Mouse (Mus musculus) embryonic facial prominence, embryonic 14.5 days (tissue): ENCODE data around the gene Eid3. TPM values are rescaled to one million over a fixed set of nuclear protein-coding genes. Genes with fewer than 3 reads are reported as not detected.

Experiments
- ATAC-seq: fragments of 200-750 bp; cut with Nextera tagmentation; 2 replicates; pipeline ENCODE4 v1.8.0; 2017; ENCODE audit warnings: low read depth, moderate number of reproducible peaks, moderate TSS enrichment
- DNase-seq: peaks from one replicate; pipeline ENCODE4 v3.0.0-alpha.2; 2015; ENCODE audit warnings: low spot score
- H3K27ac ChIP-seq: fragments of 300-500 bp; sonication (generic); replicated peaks from 2 replicates; pipeline ENCODE4 v1.5.1; 2014; ENCODE audit warnings: low read depth, mild to moderate bottlenecking, low read length, moderate library complexity
- H3K27me3 ChIP-seq: fragments of 300-500 bp; sonication (generic); replicated peaks from 2 replicates; pipeline ENCODE4 v1.6.1; 2014; ENCODE audit warnings: low read length; ENCODE audit not compliant: control insufficient read depth, insufficient read depth
- H3K36me3 ChIP-seq: fragments of 300-500 bp; sonication (generic); 2 replicates; pipeline ENCODE4 v1.6.1; 2014; ENCODE audit warnings: low read length, mixed read lengths; ENCODE audit not compliant: control insufficient read depth, insufficient read depth
- H3K4me1 ChIP-seq: fragments of 300-500 bp; sonication (generic); 2 replicates; pipeline ENCODE4 v1.6.1; 2014; ENCODE audit warnings: antibody characterized with exemption, low read length; ENCODE audit not compliant: control insufficient read depth, insufficient read depth
- H3K4me2 ChIP-seq: fragments of 300-500 bp; sonication (generic); 2 replicates; pipeline ENCODE4 v1.6.1; 2014; ENCODE audit warnings: low read depth, mild to moderate bottlenecking, low read length, moderate library complexity, mixed read lengths
- H3K4me3 ChIP-seq: fragments of 300-500 bp; sonication (generic); 2 replicates; pipeline ENCODE4 v1.5.1; 2014; ENCODE audit warnings: low read depth, mild to moderate bottlenecking, low read length
- H3K9ac ChIP-seq: fragments of 300-500 bp; sonication (generic); 2 replicates; pipeline ENCODE4 v1.6.1; 2014; ENCODE audit warnings: low read depth, mild to moderate bottlenecking, low read length, moderate library complexity, mixed read lengths
- H3K9me3 ChIP-seq: fragments of 300-500 bp; sonication (generic); 2 replicates; pipeline ENCODE4 v1.6.1; 2016; ENCODE audit warnings: low read length; ENCODE audit not compliant: control insufficient read depth
- WGBS: fragments of 180-500 bp; shearing (Covaris S2); extraction: QIAGEN DNeasy Blood & Tissue Kit; methylation state at CpG from one replicate; pipeline ENCODE4 v1.1.7; 2014; 5-methylcytosine and 5-hydroxymethylcytosine counted together
- polyA plus RNA-seq: library from polyadenylated mRNA; unstranded; fragments of >200 nt; fragmentation: Nextera tagmentation; extraction: Ambion mirVana; gene quantifications from 2 replicates; pipeline ENCODE4 v1.2.1, GENCODE M21; 2014

Eid3 gene
- 0.26 and 0.81 TPM in 2 replicates for polyA plus RNA-seq

DNA sequence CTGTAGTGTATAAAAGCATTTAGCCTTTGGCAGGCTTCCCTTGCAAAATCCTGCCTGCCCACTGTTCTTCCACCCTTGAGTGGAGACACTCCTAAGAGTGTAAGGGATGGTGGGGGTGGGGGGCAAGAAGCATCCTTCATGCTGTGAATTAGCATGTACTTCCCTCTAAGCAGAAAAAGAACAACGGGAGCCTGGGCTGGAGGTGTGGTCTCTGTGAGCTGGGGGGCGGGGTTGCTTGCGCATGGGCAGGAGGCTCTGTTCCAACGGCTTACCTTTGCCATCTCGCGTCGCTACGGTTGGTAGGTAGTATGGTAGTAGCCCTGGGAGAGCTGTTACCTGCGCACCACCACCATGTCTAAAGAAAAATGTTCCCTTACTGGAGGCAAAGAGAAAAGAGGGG lies at the start of gene Eid3:
Eid3 (plus strand) TSS at position 271 of the 400 bp plus-strand sequence.
- DNase-seq (no peak), ATAC-seq (no peak)
- WGBS, result 65% methylated on average over 9 of the region's 9 CpGs
- H3K4me2 ChIP-seq, result no peak within 1 kb of the TSS
- H3K27ac ChIP-seq, result no peak within 1 kb of the TSS
- no peak within 1 kb of the TSS for H3K9ac ChIP-seq
- no peaks in the 10 kb centered on the region for H3K27me3 ChIP-seq
- H3K9me3 ChIP-seq, result no peaks in the 10 kb centered on the region
- peaks cover 43% of the 10 kb centered on the region for H3K36me3 ChIP-seq
- peaks cover 11% of the 10 kb centered on the region for H3K4me1 ChIP-seq
- H3K4me3 ChIP-seq, result no peak within 1 kb of the TSS

DNA sequence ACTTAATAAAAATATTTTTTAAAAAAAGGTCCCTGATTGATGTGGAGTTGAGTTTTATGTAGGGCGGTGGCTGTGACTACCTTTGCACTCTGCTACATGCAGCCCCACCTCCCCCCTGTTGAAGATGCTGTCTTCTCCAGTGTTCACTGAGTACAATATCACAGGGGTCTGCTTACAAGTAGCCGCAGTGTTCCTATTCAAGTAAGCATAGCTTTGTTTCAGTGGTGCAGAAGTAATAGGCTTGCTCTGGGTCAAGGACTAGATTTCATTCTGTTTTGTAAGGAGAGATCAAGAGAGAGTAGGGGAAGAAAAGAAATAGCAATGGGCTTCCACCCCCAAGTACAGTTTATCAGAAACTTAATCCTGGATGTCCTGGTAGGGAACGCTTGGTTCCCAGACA lies 48.9 kb upstream of the Eid3 start:
- 81% methylated on average over 3 of the region's 3 CpGs for WGBS
- DNase-seq (peak; percentile 44), ATAC-seq (peak; percentile 85)

DNA sequence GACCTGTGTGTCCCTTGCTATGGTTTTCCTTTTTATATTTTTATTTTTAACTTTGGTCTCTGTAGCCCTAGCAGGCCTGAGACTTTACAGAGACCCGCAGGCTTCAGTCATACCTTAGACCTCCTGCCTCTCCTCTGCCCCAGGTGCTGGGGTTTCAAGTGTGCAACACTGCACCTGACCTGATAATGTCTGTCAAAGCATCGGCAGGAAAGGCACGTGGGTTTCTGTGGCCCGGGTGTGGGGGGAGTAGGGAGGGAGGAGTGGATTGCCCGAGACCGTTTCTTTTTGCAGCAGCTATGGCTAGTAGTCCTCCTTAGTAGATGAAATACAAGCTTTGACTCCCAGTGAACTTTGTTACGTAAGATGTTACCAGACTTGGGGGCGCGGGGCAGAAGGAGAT lies 48.5 kb upstream of the Eid3 start:
- no peak overlapping the region for H3K4me2 ChIP-seq
- no peak for DNase-seq
- H3K27ac ChIP-seq, result no peak overlapping the region
- no peak overlapping the region for H3K9ac ChIP-seq
- no peaks in the 10 kb centered on the region for H3K9me3 ChIP-seq
- peak; percentile 37 for ATAC-seq
- 70% methylated on average over 9 of the region's 9 CpGs for WGBS
- peaks cover 6% of the 10 kb centered on the region; the same call in 1 of the 2 replicates for H3K4me1 ChIP-seq
- no peaks in the 10 kb centered on the region for H3K36me3 ChIP-seq
- H3K4me3 ChIP-seq, result no peak overlapping the region
- no peaks in the 10 kb centered on the region for H3K27me3 ChIP-seq

More for the DNA sequence above, 48.9 kb upstream of the Eid3 start:
- H3K4me1 ChIP-seq, result peaks cover 6% of the 10 kb centered on the region; the same call in 1 of the 2 replicates
- no peak overlapping the region for H3K4me3 ChIP-seq
- H3K9ac ChIP-seq, result no peak overlapping the region
- no peak overlapping the region for H3K4me2 ChIP-seq
- H3K9me3 ChIP-seq, result no peaks in the 10 kb centered on the region
- H3K27ac ChIP-seq, result no peak overlapping the region
- H3K27me3 ChIP-seq, result no peaks in the 10 kb centered on the region
- no peaks in the 10 kb centered on the region for H3K36me3 ChIP-seq

DNA sequence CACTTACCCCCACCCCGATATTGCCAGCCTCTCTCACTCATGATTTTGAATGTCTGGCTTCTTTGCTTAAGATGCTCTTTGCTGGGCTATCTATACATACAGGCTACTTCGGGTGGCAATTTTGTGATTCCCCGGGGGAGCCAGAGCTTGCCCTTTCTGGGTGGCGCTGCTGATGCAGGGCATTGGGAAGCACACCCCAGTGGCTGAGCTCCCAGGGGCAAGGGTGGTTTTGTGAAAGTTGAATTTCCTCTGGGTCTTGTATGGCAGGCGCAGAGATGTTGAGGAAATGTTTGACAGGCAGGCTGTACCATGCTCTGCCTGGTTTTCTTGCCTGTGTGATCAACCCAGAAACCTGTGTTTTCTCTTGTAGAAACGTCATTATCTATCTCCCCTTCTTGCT lies 47.8 kb upstream of the Eid3 start:
- Histone ChIP-seq H3K9me3 (no peaks in the 10 kb centered on the region), H3K27me3 (no peaks in the 10 kb centered on the region), H3K4me3 (no peak overlapping the region), H3K27ac (no peak overlapping the region), H3K9ac (no peak overlapping the region), H3K4me2 (no peak overlapping the region), H3K4me1 (peaks cover 6% of the 10 kb centered on the region; the same call in 1 of the 2 replicates), H3K36me3 (no peaks in the 10 kb centered on the region)
- DNase-seq, result no peak
- no peak for ATAC-seq
- 86% methylated on average over 6 of the region's 6 CpGs for WGBS

DNA sequence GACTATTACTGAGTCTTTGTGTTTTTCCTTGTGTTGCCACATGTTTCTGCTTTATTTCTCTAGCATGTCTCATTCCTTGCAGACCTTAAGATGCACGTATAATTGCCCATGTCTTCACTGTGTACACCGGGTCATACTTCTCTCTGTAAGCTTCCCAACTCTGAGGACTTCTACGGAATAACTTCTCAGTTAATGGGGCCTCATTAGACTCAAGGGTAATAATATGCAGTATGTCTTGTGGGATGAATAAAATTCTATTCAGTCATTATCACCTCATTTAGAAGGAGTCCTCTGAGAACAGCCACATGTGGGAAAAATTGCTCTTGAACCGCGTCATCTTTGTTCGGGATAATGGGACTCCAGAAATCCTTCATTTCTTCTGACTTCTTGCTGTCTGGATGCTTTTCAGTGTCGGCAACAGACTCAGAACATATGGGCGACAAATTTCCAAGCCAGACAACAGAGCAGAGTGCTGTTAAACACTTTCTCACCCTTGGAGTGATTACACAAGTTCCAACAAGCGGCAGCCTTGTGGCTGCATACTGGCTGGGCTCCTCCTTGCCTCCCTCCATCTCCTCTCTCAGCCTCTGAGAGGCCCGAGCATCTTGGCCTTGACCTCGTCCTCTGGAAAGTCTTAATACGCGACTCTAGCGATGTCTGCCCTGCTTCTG lies 43.2 kb upstream of the Eid3 start:
- DNase-seq (peak; percentile 41), ATAC-seq (no peak; the same call in 1 of the 2 replicates)
- H3K27ac ChIP-seq, result no peak overlapping the region

DNA sequence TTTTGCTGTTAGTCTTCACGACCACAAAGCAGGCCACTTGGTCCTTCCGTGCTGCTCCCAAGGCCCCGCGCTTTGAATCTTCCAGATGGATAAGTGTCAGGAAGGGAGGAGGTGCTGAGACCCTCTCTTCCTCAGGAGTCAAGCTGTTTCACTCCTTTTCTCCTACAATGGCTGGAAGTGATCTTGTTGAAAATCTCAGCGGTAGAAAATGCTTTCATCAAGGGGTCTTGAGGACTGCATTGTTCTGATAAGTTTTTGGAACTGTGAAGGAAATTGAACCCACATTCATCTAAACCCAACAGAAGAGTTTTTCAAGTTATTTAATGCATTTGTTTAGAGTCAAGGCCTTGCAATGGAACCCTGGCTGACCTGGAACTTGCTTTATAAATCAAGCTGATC lies 42.6 kb upstream of the Eid3 start:
- WGBS, result 67% methylated on average over 5 of the region's 5 CpGs
- Histone ChIP-seq H3K4me3 (no peak overlapping the region), H3K9me3 (no peaks in the 10 kb centered on the region), H3K4me2 (no peak overlapping the region), H3K9ac (no peak overlapping the region), H3K4me1 (no peaks in the 10 kb centered on the region), H3K27ac (no peak overlapping the region), H3K36me3 (no peaks in the 10 kb centered on the region), H3K27me3 (0 out of 2 replicates have a peak, but pooled peaks cover 3% of the 10 kb centered on the region)
- DNase-seq, result no peak
- no peak for ATAC-seq

More for the DNA sequence above, 43.2 kb upstream of the Eid3 start:
- Histone ChIP-seq H3K4me3 (no peak overlapping the region), H3K27me3 (0 out of 2 replicates have a peak, but pooled peaks cover 3% of the 10 kb centered on the region), H3K9ac (no peak overlapping the region), H3K4me2 (no peak overlapping the region), H3K9me3 (no peaks in the 10 kb centered on the region), H3K4me1 (no peaks in the 10 kb centered on the region), H3K36me3 (no peaks in the 10 kb centered on the region)
- WGBS, result 52% methylated on average over 14 of the region's 14 CpGs

DNA sequence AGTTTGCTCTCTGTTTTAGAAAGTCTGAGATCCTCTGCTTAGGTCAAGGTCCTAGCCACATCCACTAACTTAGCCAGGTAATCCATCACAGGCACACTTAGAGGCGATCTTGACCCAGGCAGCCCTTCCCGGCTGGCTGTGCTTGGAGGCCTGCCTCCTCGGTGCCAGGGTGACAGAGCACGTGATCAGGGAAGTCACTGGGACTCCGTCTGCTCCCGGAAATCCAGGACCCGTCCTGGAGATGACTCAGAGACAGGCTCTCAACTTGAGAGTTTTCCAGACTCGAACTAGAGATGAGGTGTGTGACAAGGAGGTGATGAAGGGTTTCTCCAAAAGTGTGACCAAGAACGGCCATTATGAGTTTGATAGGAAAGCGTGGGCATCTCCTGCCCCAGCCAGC lies 41.9 kb upstream of the Eid3 start:
- Histone ChIP-seq H3K4me3 (no peak overlapping the region), H3K27ac (no peak overlapping the region), H3K27me3 (0 out of 2 replicates have a peak, but pooled peaks cover 3% of the 10 kb centered on the region), H3K9ac (no peak overlapping the region), H3K4me2 (no peak overlapping the region), H3K36me3 (no peaks in the 10 kb centered on the region), H3K9me3 (no peaks in the 10 kb centered on the region), H3K4me1 (no peaks in the 10 kb centered on the region)
- no peak for ATAC-seq
- WGBS, result 71% methylated on average over 10 of the region's 10 CpGs
- no peak for DNase-seq

DNA sequence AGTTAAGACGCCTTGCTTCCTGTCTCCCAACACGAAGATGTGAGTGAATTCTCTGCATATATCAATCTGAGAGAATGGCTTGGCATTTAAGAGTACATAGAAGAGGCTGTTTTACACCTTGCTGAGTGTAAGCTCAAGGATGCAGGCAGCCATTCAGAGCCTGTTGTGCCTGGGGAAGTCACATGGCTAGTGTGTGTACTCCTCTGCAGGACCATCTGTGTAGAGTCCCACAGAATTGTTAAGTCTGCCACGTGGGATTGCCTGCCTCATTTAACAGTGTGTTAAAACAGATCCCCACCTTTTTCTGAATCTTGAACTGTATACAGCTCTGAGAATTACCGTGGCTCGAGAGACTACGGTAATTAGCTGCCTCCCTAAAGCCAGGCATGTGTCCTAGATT lies 39.9 kb upstream of the Eid3 start:
- DNase-seq, result no peak
- no peaks in the 10 kb centered on the region for H3K36me3 ChIP-seq
- no peak overlapping the region for H3K27ac ChIP-seq
- ATAC-seq, result peak; percentile 57; the same call in 1 of the 2 replicates
- H3K9me3 ChIP-seq, result no peaks in the 10 kb centered on the region
- no peak overlapping the region for H3K4me2 ChIP-seq
- H3K9ac ChIP-seq, result no peak overlapping the region
- no peak overlapping the region for H3K4me3 ChIP-seq
- 0 out of 2 replicates have a peak, but pooled peaks cover 3% of the 10 kb centered on the region for H3K27me3 ChIP-seq
- WGBS, result 50% methylated on average over 6 of the region's 6 CpGs
- H3K4me1 ChIP-seq, result no peaks in the 10 kb centered on the region

DNA sequence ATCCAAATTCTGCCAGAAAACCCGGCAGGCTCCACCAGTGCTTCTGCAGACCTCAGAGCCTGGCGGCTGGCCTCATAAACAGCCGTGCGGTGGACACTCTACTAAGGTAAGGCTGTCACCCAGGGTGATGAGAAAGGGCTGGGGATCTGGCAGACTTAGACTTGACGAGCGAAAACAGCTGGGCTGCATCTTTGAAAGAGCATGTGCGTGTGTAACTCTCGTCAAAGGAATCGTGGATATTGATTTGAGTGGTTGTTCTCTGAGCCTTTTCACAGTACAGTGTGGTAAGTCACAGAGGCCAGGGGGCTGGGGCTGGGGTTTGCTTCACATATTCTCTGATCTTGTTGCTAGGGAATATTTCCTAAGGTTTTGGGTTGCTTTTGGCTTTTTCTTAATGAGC lies 32.5 kb upstream of the Eid3 start, which contains the start of gene Txnrd1:
Txnrd1 (plus strand) TSS at position 26 of the 400 bp plus-strand sequence.
- DNase-seq, result peak; percentile 60
- Histone ChIP-seq H3K4me1 (0 out of 2 replicates have a peak, but pooled peaks cover 3% of the 10 kb centered on the region), H3K9ac (no peak within 1 kb of the TSS), H3K27ac (no peak within 1 kb of the TSS), H3K9me3 (0 out of 2 replicates have a peak, but pooled peaks cover 4% of the 10 kb centered on the region), H3K36me3 (no peaks in the 10 kb centered on the region), H3K27me3 (no peaks in the 10 kb centered on the region), H3K4me3 (no peak within 1 kb of the TSS), H3K4me2 (no peak within 1 kb of the TSS)
- peak; percentile 41; the same call in 1 of the 2 replicates for ATAC-seq
- 39% methylated on average over 9 of the region's 9 CpGs for WGBS
